Mouse (Mus musculus): ENCODE measurements around the gene Ctss. TPM values are rescaled to one million over a fixed set of nuclear protein-coding genes. Genes with fewer than 3 reads are reported as not detected.

Gene Ctss
- 1 to 10 TPM; 3.0 to 5.9 TPM for total RNA-seq (2021)
- long read RNA-seq, experiment 1, partial matches to known transcripts, result 0 of 4 reads
- long read RNA-seq, experiment 1, other reads (novel, unspliced or antisense), result 1 of 4 reads
- long read RNA-seq, experiment 2, partial matches to known transcripts, result 1 of 3 reads
- long read RNA-seq, experiment 2, other reads (novel, unspliced or antisense), result 1 of 3 reads

- intact Hi-C loops (cut with DNase I), result loop anchor here (5.0 kb wide), 1 partner anchor 41 kb away; no protein-coding TSS in a partner anchor
- DNase-seq, result no peak
Measured at GRCm38 (mm10) chr3:95526622-95527211, at the start of gene Ctss. Gene Ctss, plus strand, starts transcription at chr3:95526786.

DNA sequence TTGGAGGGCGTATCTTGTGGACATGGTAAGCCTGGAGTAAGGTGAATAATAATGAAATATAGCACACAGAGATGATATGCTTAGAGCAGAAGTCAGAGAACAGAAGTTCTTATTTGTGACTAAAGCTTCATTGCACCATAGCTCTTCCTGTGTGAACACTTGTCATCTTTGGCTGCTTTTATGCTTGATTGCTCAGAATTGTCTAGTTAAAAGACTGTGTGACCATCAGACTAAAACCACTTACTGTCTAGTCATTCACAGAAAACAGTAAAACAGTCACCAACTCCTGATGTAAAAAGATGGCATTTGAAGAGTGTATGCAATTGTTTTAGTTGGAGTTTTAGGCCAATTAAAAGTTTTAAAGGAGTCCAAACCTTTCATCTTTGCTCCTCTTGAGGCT, 47.6 kb upstream of the Ctss start:
- intact Hi-C loops (cut with DNase I), result no loop called here
- DNase-seq, result no peak

GRCm38 (mm10) chr3:95486421-95486820, 40.2 kb upstream of the Ctss start:
- DNase-seq, result no peak

DNA sequence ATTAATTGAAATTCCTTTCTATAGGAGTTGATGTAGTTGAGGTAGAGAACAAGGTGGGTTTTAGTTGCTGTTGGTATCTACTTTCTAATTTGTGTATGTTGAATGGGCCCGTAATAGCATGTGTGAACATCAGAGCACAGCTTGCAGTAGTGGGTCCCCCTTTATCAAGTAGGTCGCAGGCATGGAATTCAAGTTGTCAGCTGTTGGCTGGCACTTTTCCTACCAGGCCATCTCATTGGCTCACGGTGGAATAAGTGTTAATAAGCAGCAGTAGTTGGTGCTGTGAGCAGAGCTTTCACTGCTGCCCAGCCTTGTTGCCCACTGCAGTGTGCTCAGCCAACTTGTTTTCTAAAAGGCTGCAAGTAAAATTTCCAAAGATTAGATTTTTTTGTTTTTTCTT, 37.9 kb upstream of the Ctss start:
- DNase-seq, result no peak
- intact Hi-C loops (cut with DNase I), result no loop called here

More at GRCm38 (mm10) chr3:95486421-95486820, 40.2 kb upstream of the Ctss start:
- intact Hi-C loops (cut with DNase I), result no loop called here

- DNase-seq, result no peak
- intact Hi-C loops (cut with DNase I), result no loop called here
Measured at GRCm38 (mm10) chr3:95490238-95490637, 36.3 kb upstream of the Ctss start.

GRCm38 (mm10) chr3:95494342-95494741, 32.2 kb upstream of the Ctss start:
- intact Hi-C loops (cut with DNase I), result no loop called here

GRCm38 (mm10) chr3:95498229-95498628, 28.4 kb upstream of the Ctss start:
- no peak for DNase-seq
- intact Hi-C loops (cut with DNase I), result no loop called here

More at GRCm38 (mm10) chr3:95494342-95494741, 32.2 kb upstream of the Ctss start:
- peak; percentile 35 to 46 for DNase-seq

GRCm38 (mm10) chr3:95499024-95499423, 27.6 kb upstream of the Ctss start, which contains the start of gene Ctsk:
Gene Ctsk, plus strand, starts transcription at chr3:95499256.
- no peak for DNase-seq
- intact Hi-C loops (cut with DNase I), result no loop called here

DNA sequence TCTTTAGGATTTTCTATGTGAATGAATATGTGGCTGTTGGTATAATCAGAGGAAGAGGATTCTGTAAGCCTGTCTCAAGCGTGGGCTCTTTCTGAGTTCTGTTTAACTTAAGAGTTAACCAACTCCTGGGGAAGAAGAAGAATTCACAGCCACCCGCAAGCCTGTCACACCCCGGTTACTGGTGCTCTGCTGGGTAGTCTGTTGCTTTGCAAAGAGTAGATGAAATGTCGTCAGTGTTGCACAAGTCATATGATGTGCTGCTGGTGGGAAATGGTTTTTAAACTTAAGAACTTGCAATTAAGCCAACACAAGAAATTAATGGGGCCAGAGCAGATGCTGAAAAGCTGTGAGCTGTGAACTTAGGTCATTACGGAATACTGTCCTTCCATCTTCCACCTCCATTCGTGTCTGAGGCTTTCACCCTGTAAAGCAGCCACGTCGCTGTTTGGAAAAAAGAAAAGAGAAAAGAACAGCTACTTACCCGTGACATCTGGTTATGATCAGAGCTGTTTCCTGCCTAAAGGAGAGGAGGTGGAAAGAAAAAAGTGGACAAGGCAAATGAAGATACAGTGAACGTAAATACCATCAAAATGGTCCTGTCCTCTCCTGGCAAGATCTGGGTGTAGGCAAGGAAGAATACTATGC, 27.0 kb upstream of the Ctss start:
- intact Hi-C loops (cut with DNase I), result no loop called here
- DNase-seq, result no peak

DNA sequence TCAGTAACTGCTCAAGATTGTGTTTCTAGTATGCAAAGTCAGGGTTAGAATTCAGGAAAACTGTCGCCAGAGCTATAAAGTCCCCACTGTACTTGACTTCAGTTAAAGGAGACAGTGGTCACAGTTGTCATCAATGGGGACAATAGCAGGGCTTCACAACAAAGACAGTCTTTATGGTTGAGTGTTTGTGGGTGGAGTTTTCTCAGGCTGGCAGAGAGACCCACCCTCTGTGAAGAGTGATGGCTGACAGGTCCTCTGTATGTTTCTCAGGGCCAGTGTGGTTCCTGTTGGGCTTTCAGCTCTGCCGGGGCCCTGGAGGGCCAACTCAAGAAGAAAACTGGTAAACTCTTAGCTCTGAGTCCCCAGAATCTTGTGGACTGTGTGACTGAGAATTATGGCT, 24.3 kb upstream of the Ctss start:
- DNase-seq, result no peak
- intact Hi-C loops (cut with DNase I), result no loop called here

- intact Hi-C loops (cut with DNase I), result no loop called here
- no peak for DNase-seq
Measured at GRCm38 (mm10) chr3:95509348-95509747, 17.2 kb upstream of the Ctss start.

DNA sequence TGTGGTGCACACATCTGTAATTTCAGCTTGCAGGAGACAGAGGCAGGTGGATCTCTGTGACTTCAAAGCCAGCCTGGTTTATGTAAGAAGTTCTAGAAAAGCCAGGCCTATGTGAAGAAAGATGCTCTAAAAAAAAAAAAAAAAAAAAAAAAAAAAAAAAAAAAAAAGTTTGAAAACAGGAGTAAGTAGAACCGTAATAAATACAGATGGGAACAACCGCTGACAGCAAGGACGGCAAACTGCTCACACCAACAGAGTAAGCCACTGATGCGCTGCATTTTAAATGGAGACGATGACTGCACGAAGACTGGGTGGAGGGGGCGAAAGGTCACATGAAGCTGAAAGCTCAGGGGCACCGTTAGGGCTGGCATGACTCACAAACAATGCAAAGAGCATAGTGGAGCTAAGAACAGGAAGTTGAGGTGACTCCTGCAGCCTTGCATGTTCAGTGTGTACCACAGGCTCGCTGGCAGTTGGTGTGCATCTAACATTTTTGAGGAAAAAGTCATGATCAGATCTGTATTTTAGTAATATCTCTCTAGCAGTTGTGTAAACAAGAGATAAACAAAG, 14.9 kb upstream of the Ctss start:
- intact Hi-C loops (cut with DNase I), result loop anchor here (10.0 kb wide), 1 partner anchor 243 kb away; no protein-coding TSS in a partner anchor
- no peak for DNase-seq

DNA sequence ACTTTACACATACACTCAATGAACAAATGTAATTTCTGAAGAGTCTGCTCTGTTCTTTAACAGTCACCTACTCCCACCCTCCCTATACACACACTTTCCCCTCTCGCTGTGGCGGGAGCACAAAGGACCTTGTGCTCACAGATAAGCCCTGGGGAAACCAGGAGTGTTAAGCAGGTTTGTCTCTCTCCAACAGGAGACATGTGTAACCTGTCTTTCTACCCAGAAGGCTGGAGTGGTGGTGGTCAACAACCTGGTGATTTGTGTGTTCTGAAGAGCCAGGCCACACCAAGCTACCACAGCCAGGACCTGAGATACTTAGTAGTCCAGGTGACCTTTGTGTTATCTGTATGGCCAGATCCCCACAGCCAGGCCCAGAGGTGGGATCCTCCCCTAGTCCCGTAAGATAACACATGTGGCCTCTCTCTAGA, 10.0 kb upstream of the Ctss start:
- DNase-seq, result no peak
- intact Hi-C loops (cut with DNase I), result loop anchor here (10.0 kb wide), 1 partner anchor 238 kb away; no protein-coding TSS in a partner anchor

- peak; percentile 34 to 57 for DNase-seq
- intact Hi-C loops (cut with DNase I), result loop anchor here (10.0 kb wide), 1 partner anchor 237 kb away; no protein-coding TSS in a partner anchor
Measured at GRCm38 (mm10) chr3:95517493-95517898, 9.1 kb upstream of the Ctss start.

GRCm38 (mm10) chr3:95518891-95519290, 7.7 kb upstream of the Ctss start:
- intact Hi-C loops (cut with DNase I), result loop anchor here (10.0 kb wide), 1 partner anchor 236 kb away; no protein-coding TSS in a partner anchor
- DNase-seq, result no peak

- DNase-seq, result no peak
- intact Hi-C loops (cut with DNase I), result loop anchor here (10.0 kb wide), 1 partner anchor 235 kb away; no protein-coding TSS in a partner anchor
Measured at GRCm38 (mm10) chr3:95519315-95519714, 7.3 kb upstream of the Ctss start.

GRCm38 (mm10) chr3:95520100-95520499, 6.5 kb upstream of the Ctss start:
- intact Hi-C loops (cut with DNase I), result no loop called here

GRCm38 (mm10) chr3:95521168-95521567, 5.4 kb upstream of the Ctss start:
- no peak for DNase-seq

More at GRCm38 (mm10) chr3:95520100-95520499, 6.5 kb upstream of the Ctss start:
- no peak for DNase-seq

DNA sequence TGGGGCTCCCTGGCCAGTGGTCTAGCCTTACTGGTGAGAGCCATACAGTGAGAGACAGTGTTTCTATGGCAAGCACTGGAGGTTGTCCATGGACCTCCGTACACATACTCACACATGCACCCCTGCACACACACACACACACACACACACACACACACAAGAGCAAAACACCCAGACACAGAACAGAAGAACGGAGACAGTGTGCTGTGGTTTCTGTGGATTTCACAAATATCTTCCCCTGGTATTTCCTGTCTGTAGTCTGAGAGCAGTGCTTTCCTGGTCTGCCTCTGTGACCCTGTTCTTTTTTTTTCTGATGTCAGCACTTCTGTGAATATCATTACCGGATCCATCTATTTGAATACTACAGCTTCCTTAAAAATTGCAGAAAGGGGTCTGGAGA, 2.9 kb upstream of the Ctss start:
- no peak for DNase-seq
- intact Hi-C loops (cut with DNase I), result no loop called here

More at GRCm38 (mm10) chr3:95521168-95521567, 5.4 kb upstream of the Ctss start:
- intact Hi-C loops (cut with DNase I), result no loop called here

DNA sequence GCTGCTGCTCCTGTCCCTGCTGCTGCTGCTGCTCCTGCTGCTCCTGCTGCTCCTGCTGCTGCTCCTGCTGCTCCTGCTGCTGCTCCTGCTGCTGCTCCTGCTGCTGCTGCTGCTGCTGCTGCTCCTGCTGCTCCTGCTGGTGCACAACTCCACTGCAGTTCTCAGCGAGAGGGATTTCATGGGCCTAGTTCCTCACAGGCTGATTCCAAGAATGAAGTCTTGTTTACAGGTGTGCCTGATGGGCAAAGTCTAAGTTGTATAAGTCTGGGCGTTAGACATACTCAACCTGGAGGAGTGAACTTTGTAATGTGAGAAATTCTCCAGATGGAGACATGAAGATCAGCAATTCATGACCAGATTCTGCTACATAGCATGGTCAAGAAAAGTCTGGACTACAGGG, 1.9 kb upstream of the Ctss start:
- intact Hi-C loops (cut with DNase I), result loop anchor here (5.0 kb wide), 1 partner anchor 43 kb away; no protein-coding TSS in a partner anchor
- DNase-seq, result no peak

- no peak for DNase-seq
- intact Hi-C loops (cut with DNase I), result loop anchor here (5.0 kb wide), 1 partner anchor 41 kb away; no protein-coding TSS in a partner anchor
Measured at GRCm38 (mm10) chr3:95526111-95526510, 475 bp upstream of the Ctss start.

Measured in gastrocnemius, postnatal 36 days (tissue).